In the genomic region with DNA sequence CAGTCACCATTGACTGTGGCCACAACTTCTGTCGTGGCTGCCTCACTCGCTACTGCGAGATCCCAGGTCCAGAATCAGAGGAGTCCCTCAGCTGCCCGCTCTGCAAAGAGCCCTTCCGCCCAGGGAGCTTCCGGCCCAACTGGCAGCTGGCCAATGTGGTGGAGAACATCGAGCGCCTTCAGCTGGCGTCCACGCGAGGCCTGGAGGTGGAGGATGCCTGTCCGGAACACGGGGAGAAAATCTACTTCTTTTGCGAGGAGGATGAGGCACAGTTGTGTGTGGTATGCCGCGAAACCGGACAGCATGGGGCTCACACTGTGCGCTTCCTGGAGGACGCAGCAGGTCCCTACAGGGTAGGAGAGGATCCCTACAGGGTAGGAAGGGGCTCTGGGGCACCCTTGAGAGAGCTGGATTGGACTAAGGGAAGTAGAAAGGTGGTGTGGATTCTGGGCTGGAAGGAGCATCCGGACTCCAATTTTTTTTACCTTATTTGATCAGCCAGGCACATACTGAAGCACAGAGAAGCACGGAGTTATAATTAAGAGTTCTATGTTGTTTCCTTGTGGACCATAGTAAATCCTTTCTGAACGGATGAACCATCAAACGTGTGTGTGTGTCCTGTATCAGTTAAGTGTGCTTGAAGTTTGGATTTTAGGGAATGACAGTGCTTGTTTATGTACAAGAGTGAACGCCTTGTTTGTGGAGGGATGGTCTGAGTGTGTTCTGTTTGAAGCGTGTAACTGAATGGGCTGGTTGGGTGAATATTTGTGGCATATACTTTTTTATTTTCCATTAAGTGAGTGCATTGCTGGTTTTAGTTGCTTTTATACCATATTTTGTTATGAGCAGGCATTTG, we compare ENCODE assay signal across 10 mouse cellular contexts. TPM values are rescaled to one million over a fixed set of nuclear protein-coding genes. Genes with fewer than 3 reads are reported as not detected.
DNase-seq lines count a peak whose midpoint lies in the region; ATAC-seq and TF ChIP-seq lines count a peak whose summit lies in the region.
"Had no signal": no experiment of that assay in that cellular context is flagged by ENCODE, and none has a peak within 500 bp of the region (broad histone marks: within the 10 kb centered on the region; RNA-seq: fewer than 3 reads in every experiment).

No protein-coding gene starts in this region.

- intact Hi-C loops in heart, postnatal 10 days (cut with DNase I): no loop called here

- H3K9ac ChIP-seq in lung, embryonic 14.5 days: peak overlapping the region; percentile 2; the same call in 1 of the 2 replicates
- H3K9ac ChIP-seq: limb, embryonic 12.5 days had no signal

- no peaks in the 10 kb centered on the region for H3K36me3 ChIP-seq in lung, embryonic 14.5 days (ENCODE audit: insufficient read depth)
- H3K36me3 ChIP-seq: limb, embryonic 12.5 days had no signal

- 0 out of 2 replicates have a peak, but pooled peaks have one; percentile 36 for ATAC-seq in lung, embryonic 14.5 days (ENCODE audit: insufficient read depth)

- 59% methylated on average over 25 of the region's 25 CpGs for WGBS in lung, embryonic 14.5 days

- H3K4me3 ChIP-seq in lung, embryonic 14.5 days (ENCODE audit: low read depth, low read length): peak overlapping the region; percentile 17; the same call in 1 of the 2 replicates
- H3K4me3 ChIP-seq: limb, embryonic 12.5 days had no signal

- peak; percentile 36 to 58 for DNase-seq in cerebellum, postnatal 14 days
- no peak for DNase-seq in cerebellum, adult 18-20 months
- peak; percentile 58 for DNase-seq in lung, embryonic 14.5 days
- no peak for DNase-seq in lung, adult 18-20 months
- DNase-seq in heart, postnatal 10 days: peak; percentile 24 to 52
- DNase-seq in spleen, postnatal 14 days (ENCODE audit: low spot score in 2 of 2): peak; percentile 67 to 73
- no peak for DNase-seq in frontal cortex, postnatal 36 days (ENCODE audit: low spot score in 2 of 2)
- no peak for DNase-seq in retina, embryonic 14.5 days (ENCODE audit: low spot score)

- H3K27ac ChIP-seq in lung, embryonic 14.5 days (ENCODE audit: low read depth): no peak overlapping the region; the same call in 1 of the 2 replicates
- H3K27ac ChIP-seq: limb, embryonic 12.5 days had no signal

- TF ChIP-seq CTCF in lung, embryonic 14.5 days (IDR thresholded peaks at IDR 0.05; ENCODE audit: low read depth): no peak

- H3K4me1 ChIP-seq in lung, embryonic 14.5 days (ENCODE audit: insufficient read depth): no peaks in the 10 kb centered on the region

- peaks cover 14% of the 10 kb centered on the region for H3K27me3 ChIP-seq in lung, embryonic 14.5 days (ENCODE audit: insufficient read depth, low read length)

- H3K9me3 ChIP-seq in lung, embryonic 14.5 days (ENCODE audit: low read depth, low read length): no peaks in the 10 kb centered on the region
- H3K9me3 ChIP-seq: limb, embryonic 12.5 days had no signal

- H3K4me2 ChIP-seq in lung, embryonic 14.5 days: 0 out of 2 replicates have a peak overlapping the region, but pooled peaks have one; percentile 0
- H3K4me2 ChIP-seq: limb, embryonic 12.5 days had no signal

RNA-seq across cellular contexts. Expression of a gene that starts 0.8 kb away (rescaled TPM):
- polyA plus RNA-seq in lung, embryonic 14.5 days (2014; fragmentation: Nextera tagmentation; extraction: Ambion mirVana): 2.6 and 3.4 TPM in 2 replicates
- under 1 TPM; 0.60 to 0.93 TPM for total RNA-seq in heart, postnatal 10 days (2021)

RNA-seq across cellular contexts. Expression of a gene that starts 3.2 kb away (rescaled TPM):
- polyA plus RNA-seq in lung, embryonic 14.5 days (2014; fragmentation: Nextera tagmentation; extraction: Ambion mirVana): 0.11 and 0.16 TPM in 2 replicates
- total RNA-seq in heart, postnatal 10 days (2021): not detected

RNA-seq across cellular contexts. Expression of a gene that starts 19.7 kb away (rescaled TPM):
- polyA plus RNA-seq in lung, embryonic 14.5 days (2014; fragmentation: Nextera tagmentation; extraction: Ambion mirVana): not detected in 2 replicates
- not detected for total RNA-seq in heart, postnatal 10 days (2021)
- polyA plus RNA-seq: brain, embryonic 14.5 days; limb, embryonic 12.5 days had no signal

RNA-seq across cellular contexts. Expression of a gene that starts 27.7 kb away (rescaled TPM):
- polyA plus RNA-seq in lung, embryonic 14.5 days (2014; fragmentation: Nextera tagmentation; extraction: Ambion mirVana): 0.11 and 0.16 TPM in 2 replicates
- not detected for total RNA-seq in heart, postnatal 10 days (2021)
- polyA plus RNA-seq: brain, embryonic 14.5 days; limb, embryonic 12.5 days had no signal

RNA-seq across cellular contexts. Expression of a gene that starts 33.2 kb away (rescaled TPM):
- 33.1 and 35.0 TPM in 2 replicates for polyA plus RNA-seq in lung, embryonic 14.5 days (2014; fragmentation: Nextera tagmentation; extraction: Ambion mirVana)
- 10 to 100 TPM; 23.1 to 24.2 TPM for total RNA-seq in heart, postnatal 10 days (2021)

Comparison
In these comparisons a context has a peak if more than half of its experiments do, and no peak if none do; other contexts are left out.
1. DNase-seq: peak in cerebellum, postnatal 14 days (2 of 2), lung, embryonic 14.5 days (single experiment), heart, postnatal 10 days (2 of 2) and spleen, postnatal 14 days (2 of 2); none in cerebellum, adult 18-20 months (0 of 2), lung, adult 18-20 months (0 of 2), frontal cortex, postnatal 36 days (0 of 2) and retina, embryonic 14.5 days (single experiment).